Mouse (Mus musculus) A20 (cell line): ENCODE results near the gene Galnt2.

Experiments used
- DNase-seq: peaks from one replicate; pipeline ENCODE4 v3.0.0-alpha.2; 2011; ENCODE audit warnings: low read depth, low spot score

The Galnt2 gene

GRCm38 (mm10) chr8:124290911-124291691 is 59.9 kb downstream of the Galnt2 start:
- peak; percentile 34 for DNase-seq

GRCm38 (mm10) chr8:124291693-124292092 is 60.5 kb downstream of the Galnt2 start:
- DNase-seq: no peak

- no peak for DNase-seq
Observed at GRCm38 (mm10) chr8:124292965-124293364, 61.8 kb downstream of the Galnt2 start.

- DNase-seq: no peak
Observed at GRCm38 (mm10) chr8:124294425-124294824, 63.2 kb downstream of the Galnt2 start.

GRCm38 (mm10) chr8:124294900-124295299 is 63.7 kb downstream of the Galnt2 start:
- DNase-seq: no peak

- DNase-seq: no peak
Observed at GRCm38 (mm10) chr8:124295357-124295756, 64.2 kb downstream of the Galnt2 start.

- DNase-seq: no peak
Observed at GRCm38 (mm10) chr8:124301512-124301911, 70.3 kb downstream of the Galnt2 start.

- DNase-seq: no peak
Observed at GRCm38 (mm10) chr8:124301935-124302555, 70.9 kb downstream of the Galnt2 start.

GRCm38 (mm10) chr8:124303211-124303902 is 72.2 kb downstream of the Galnt2 start:
- no peak for DNase-seq

GRCm38 (mm10) chr8:124304141-124304540 is 73.0 kb downstream of the Galnt2 start:
- no peak for DNase-seq

GRCm38 (mm10) chr8:124306574-124306973 is 75.4 kb downstream of the Galnt2 start:
- no peak for DNase-seq

GRCm38 (mm10) chr8:124307700-124308099 is 76.5 kb downstream of the Galnt2 start:
- DNase-seq: no peak

GRCm38 (mm10) chr8:124310509-124310908 is 79.3 kb downstream of the Galnt2 start:
- DNase-seq: no peak

GRCm38 (mm10) chr8:124311111-124311510 is 79.9 kb downstream of the Galnt2 start:
- DNase-seq: no peak

- no peak for DNase-seq
Observed at GRCm38 (mm10) chr8:124311723-124312122, 80.5 kb downstream of the Galnt2 start.

GRCm38 (mm10) chr8:124312228-124312627 is 81.0 kb downstream of the Galnt2 start:
- DNase-seq: no peak

GRCm38 (mm10) chr8:124314803-124315202 is 83.6 kb downstream of the Galnt2 start:
- DNase-seq: peak; percentile 29

- DNase-seq: no peak
Observed at GRCm38 (mm10) chr8:124316466-124317136, 85.4 kb downstream of the Galnt2 start.

GRCm38 (mm10) chr8:124317191-124317682 is 86.0 kb downstream of the Galnt2 start:
- no peak for DNase-seq

- no peak for DNase-seq
Observed at GRCm38 (mm10) chr8:124317821-124318220, 86.6 kb downstream of the Galnt2 start.

- DNase-seq: no peak
Observed at GRCm38 (mm10) chr8:124318612-124319315, 87.6 kb downstream of the Galnt2 start.
